Mouse (Mus musculus) T-helper 2 cell (primary cell): Measurements from ENCODE around the gene Ncbp3.

Experiments used
- in situ Hi-C: fragments of 300-600 bp; cut with MboI, MseI; formaldehyde crosslinking; loops from one replicate; pipeline ENCODE4 v1.15.1; 2025; ENCODE audit warnings: high pct_unique_total_duplicates

The Ncbp3 gene

GRCm38 (mm10) chr11:73030821-73031498 lies 16.6 kb upstream of the Ncbp3 start:
- in situ Hi-C loops: no loop called here

GRCm38 (mm10) chr11:73031536-73031935 lies 16.0 kb upstream of the Ncbp3 start:
- in situ Hi-C loops: no loop called here

- in situ Hi-C loops: no loop called here
Observed at GRCm38 (mm10) chr11:73036077-73036476, 11.5 kb upstream of the Ncbp3 start.

- in situ Hi-C loops: no loop called here
Observed at GRCm38 (mm10) chr11:73036889-73037288, 10.7 kb upstream of the Ncbp3 start.

GRCm38 (mm10) chr11:73037691-73038090 lies 9.9 kb upstream of the Ncbp3 start:
- in situ Hi-C loops: no loop called here

GRCm38 (mm10) chr11:73039102-73039799 lies 8.3 kb upstream of the Ncbp3 start:
- in situ Hi-C loops: no loop called here

- in situ Hi-C loops: loop anchor here (10.0 kb wide), 1 partner anchor 469 kb away; no protein-coding TSS in a partner anchor
Observed at GRCm38 (mm10) chr11:73044229-73044755, 3.3 kb upstream of the Ncbp3 start.

GRCm38 (mm10) chr11:73044789-73045188 lies 2.8 kb upstream of the Ncbp3 start:
- in situ Hi-C loops: loop anchor here (10.0 kb wide), 1 partner anchor 470 kb away; no protein-coding TSS in a partner anchor

GRCm38 (mm10) chr11:73048030-73048876 lies 670 bp downstream of the Ncbp3 start:
- in situ Hi-C loops: loop anchor here (10.0 kb wide), 1 partner anchor 473 kb away; no protein-coding TSS in a partner anchor

- in situ Hi-C loops: loop anchor here (10.0 kb wide), 1 partner anchor 475 kb away; no protein-coding TSS in a partner anchor
Observed at GRCm38 (mm10) chr11:73049335-73049734, 1.8 kb downstream of the Ncbp3 start.

- in situ Hi-C loops: loop anchor here (10.0 kb wide), 1 partner anchor 1732 kb away; no protein-coding TSS in a partner anchor
Observed at GRCm38 (mm10) chr11:73052795-73053194, 5.2 kb downstream of the Ncbp3 start.

- in situ Hi-C loops: loop anchor here (10.0 kb wide), 1 partner anchor 1727 kb away; no protein-coding TSS in a partner anchor
Observed at GRCm38 (mm10) chr11:73057701-73058100, 10.1 kb downstream of the Ncbp3 start.

GRCm38 (mm10) chr11:73059630-73060029 lies 12.0 kb downstream of the Ncbp3 start:
- in situ Hi-C loops: loop anchor here (10.0 kb wide), 1 partner anchor 1725 kb away; no protein-coding TSS in a partner anchor

- in situ Hi-C loops: no loop called here
Observed at GRCm38 (mm10) chr11:73061413-73061812, 13.8 kb downstream of the Ncbp3 start.

- in situ Hi-C loops: no loop called here
Observed at GRCm38 (mm10) chr11:73071839-73072238, 24.3 kb downstream of the Ncbp3 start.

GRCm38 (mm10) chr11:73076295-73076694 lies 28.7 kb downstream of the Ncbp3 start:
- in situ Hi-C loops: no loop called here

GRCm38 (mm10) chr11:73076733-73077132 lies 29.1 kb downstream of the Ncbp3 start:
- in situ Hi-C loops: no loop called here

GRCm38 (mm10) chr11:73077211-73077720 lies 29.7 kb downstream of the Ncbp3 start:
- in situ Hi-C loops: no loop called here

- in situ Hi-C loops: no loop called here
Observed at GRCm38 (mm10) chr11:73078615-73079014, 31.0 kb downstream of the Ncbp3 start.

GRCm38 (mm10) chr11:73080306-73080705 lies 32.7 kb downstream of the Ncbp3 start:
- in situ Hi-C loops: no loop called here

- in situ Hi-C loops: no loop called here
Observed at GRCm38 (mm10) chr11:73084303-73084702, 36.7 kb downstream of the Ncbp3 start.
